ENCODE assay signal across 30 mouse cellular contexts in genomic region chr7:126417606-126418005, GRCm38 (mm10). TPM values are rescaled to one million over a fixed set of nuclear protein-coding genes. Genes with fewer than 3 reads are reported as not detected.
DNase-seq lines count a peak whose midpoint lies in the region; ATAC-seq lines count a peak whose summit lies in the region.
"Had no signal": no experiment of that assay in that cellular context is flagged by ENCODE, and none has a peak within 500 bp of the region (broad histone marks: within the 10 kb centered on the region; RNA-seq: fewer than 3 reads in every experiment).

No protein-coding gene starts in this region.

- H3K27me3 ChIP-seq in hindbrain, embryonic 10.5 days (ENCODE audit: insufficient read depth, poor library complexity, severe bottlenecking) = peaks cover 7% of the 10 kb centered on the region; the same call in 1 of the 2 replicates
- no peaks in the 10 kb centered on the region for H3K27me3 ChIP-seq in hindbrain, embryonic 11.5 days (ENCODE audit: control insufficient read depth, insufficient read depth, low read length)
- H3K27me3 ChIP-seq in embryonic facial prominence, embryonic 10.5 days (replicated peaks; ENCODE audit: low read depth, poor library complexity, severe bottlenecking) = no peaks in the 10 kb centered on the region
- H3K27me3 ChIP-seq: embryonic facial prominence, embryonic 15.5 days; lung, embryonic 15.5 days; midbrain, embryonic 13.5 days; neural tube, embryonic 15.5 days had no signal

- no peak overlapping the region for H3K9ac ChIP-seq in hindbrain, embryonic 11.5 days (ENCODE audit: low read depth, low read length)
- H3K9ac ChIP-seq: embryonic facial prominence, embryonic 15.5 days; hindbrain, embryonic 14.5 days; liver, embryonic 15.5 days; lung, embryonic 15.5 days; midbrain, embryonic 13.5 days; neural tube, embryonic 15.5 days had no signal

- peak; percentile 25 for DNase-seq in adrenal gland, postnatal 10 days
- DNase-seq in adrenal gland, adult 18-20 months (ENCODE audit: low spot score in 2 of 2) = no peak
- DNase-seq in hindbrain, embryonic 10.5 days (ENCODE audit: low spot score) = no peak
- no peak for DNase-seq in hindbrain, embryonic 11.5 days (ENCODE audit: low spot score)
- DNase-seq in A20 (ENCODE audit: low read depth, low spot score) = peak; percentile 57
- no peak for DNase-seq in embryonic facial prominence, embryonic 10.5 days (ENCODE audit: low spot score)
- DNase-seq in layer of hippocampus, postnatal 10 days (ENCODE audit: low spot score in 2 of 2) = no peak
- DNase-seq: adrenal gland, adult 2 months; cerebellum, adult 11-12 months; cerebellum, adult 9-11 months; gastrocnemius, postnatal 10 days; heart, postnatal 36 days; kidney, postnatal 14 days; layer of hippocampus, adult 9-11 months; right cerebral cortex, postnatal 14 days; thymus, postnatal 14 days had no signal

- H3K4me2 ChIP-seq in hindbrain, embryonic 11.5 days (replicated peaks; ENCODE audit: low read depth, low read length) = no peak overlapping the region
- H3K4me2 ChIP-seq: embryonic facial prominence, embryonic 15.5 days; hindbrain, embryonic 14.5 days; liver, embryonic 15.5 days; lung, embryonic 15.5 days; midbrain, embryonic 13.5 days; neural tube, embryonic 15.5 days had no signal

- 0 out of 2 replicates have a peak overlapping the region, but pooled peaks have one; percentile 43 for H3K27ac ChIP-seq in hindbrain, embryonic 10.5 days
- H3K27ac ChIP-seq in hindbrain, embryonic 11.5 days (ENCODE audit: low read depth, low read length) = no peak overlapping the region
- peak overlapping the region; percentile 55; the same call in 1 of the 2 replicates for H3K27ac ChIP-seq in embryonic facial prominence, embryonic 10.5 days (replicated peaks)
- H3K27ac ChIP-seq: embryonic facial prominence, embryonic 15.5 days; heart, embryonic 10.5 days; hindbrain, embryonic 14.5 days; liver, embryonic 15.5 days; lung, embryonic 15.5 days; midbrain, embryonic 13.5 days; neural tube, embryonic 15.5 days had no signal

- no peaks in the 10 kb centered on the region for H3K36me3 ChIP-seq in hindbrain, embryonic 10.5 days
- no peaks in the 10 kb centered on the region for H3K36me3 ChIP-seq in hindbrain, embryonic 11.5 days (ENCODE audit: control insufficient read depth, insufficient read depth, low read length)
- H3K36me3 ChIP-seq in embryonic facial prominence, embryonic 10.5 days (replicated peaks) = no peaks in the 10 kb centered on the region
- H3K36me3 ChIP-seq: embryonic facial prominence, embryonic 15.5 days; heart, embryonic 10.5 days; liver, embryonic 15.5 days; lung, embryonic 15.5 days; midbrain, embryonic 13.5 days; neural tube, embryonic 15.5 days had no signal

- no peak for ATAC-seq in hindbrain, embryonic 11.5 days (ENCODE audit: low FRiP score)
- ATAC-seq: forebrain, embryonic 14.5 days; intestine, postnatal 0 days; midbrain, embryonic 13.5 days had no signal

- H3K4me1 ChIP-seq in hindbrain, embryonic 10.5 days (replicated peaks) = peaks cover 17% of the 10 kb centered on the region
- H3K4me1 ChIP-seq in hindbrain, embryonic 11.5 days (replicated peaks; ENCODE audit: control insufficient read depth, insufficient read depth, low read length) = no peaks in the 10 kb centered on the region
- H3K4me1 ChIP-seq in embryonic facial prominence, embryonic 10.5 days = peaks cover 22% of the 10 kb centered on the region
- H3K4me1 ChIP-seq: embryonic facial prominence, embryonic 15.5 days; heart, embryonic 10.5 days; liver, embryonic 15.5 days; lung, embryonic 15.5 days; midbrain, embryonic 13.5 days; neural tube, embryonic 15.5 days had no signal

- no peak overlapping the region for H3K4me3 ChIP-seq in hindbrain, embryonic 10.5 days
- H3K4me3 ChIP-seq in hindbrain, embryonic 11.5 days (ENCODE audit: low read depth, low read length) = no peak overlapping the region
- no peak overlapping the region for H3K4me3 ChIP-seq in embryonic facial prominence, embryonic 10.5 days
- H3K4me3 ChIP-seq: embryonic facial prominence, embryonic 15.5 days; heart, embryonic 10.5 days; liver, embryonic 15.5 days; lung, embryonic 15.5 days; midbrain, embryonic 13.5 days; neural tube, embryonic 15.5 days had no signal

- H3K9me3 ChIP-seq in hindbrain, embryonic 10.5 days = no peaks in the 10 kb centered on the region
- no peaks in the 10 kb centered on the region for H3K9me3 ChIP-seq in hindbrain, embryonic 11.5 days (ENCODE audit: control insufficient read depth, low read length)
- H3K9me3 ChIP-seq in embryonic facial prominence, embryonic 10.5 days = no peaks in the 10 kb centered on the region
- H3K9me3 ChIP-seq: embryonic facial prominence, embryonic 15.5 days; heart, embryonic 10.5 days; liver, embryonic 15.5 days; lung, embryonic 15.5 days; midbrain, embryonic 13.5 days; neural tube, embryonic 15.5 days had no signal

- WGBS in hindbrain, embryonic 10.5 days = 85% methylated on average over 4 of the region's 4 CpGs
- WGBS in hindbrain, embryonic 11.5 days = 81% methylated on average over 4 of the region's 4 CpGs
- WGBS in embryonic facial prominence, embryonic 10.5 days = 81% methylated on average over 4 of the region's 4 CpGs

RNA-seq across cellular contexts. Expression of gene Cd19, which starts 2.9 kb away (rescaled TPM):
- 1 to 10 TPM; 4.0 to 4.9 TPM for total RNA-seq in adrenal gland, postnatal 10 days (2021)
- total RNA-seq in adrenal gland, adult 18-20 months (2021) = under 1 TPM; 0.19 to 0.50 TPM
- polyA plus RNA-seq in hindbrain, embryonic 10.5 days (2016; fragmentation: Nextera tagmentation; extraction: Ambion mirVana) = not detected in 2 replicates
- not detected in 2 replicates for polyA plus RNA-seq in hindbrain, embryonic 11.5 days (2014; fragmentation: Nextera tagmentation; extraction: Ambion mirVana)
- polyA plus RNA-seq in embryonic facial prominence, embryonic 10.5 days (2016; fragmentation: Nextera tagmentation; extraction: Ambion mirVana) = not detected in 2 replicates
- under 1 TPM in 1 of 2 experiments, not detected in 1; 0.25 TPM for total RNA-seq in layer of hippocampus, postnatal 10 days (2021)
- total RNA-seq: granulocyte monocyte progenitor cell, adult 5-6 weeks; left cerebral cortex, adult 18-20 months; left cerebral cortex, postnatal 14 days had no signal
- polyA plus RNA-seq: forebrain, embryonic 14.5 days; heart, embryonic 10.5 days; hindbrain, embryonic 14.5 days; kidney, embryonic 14.5 days; limb, embryonic 11.5 days; lung, embryonic 15.5 days; midbrain, embryonic 13.5 days had no signal

RNA-seq across cellular contexts. Expression of gene Rabep2, which starts 11.0 kb away (rescaled TPM):
- total RNA-seq in adrenal gland, postnatal 10 days (2021) = 10 to 100 TPM; 26.5 to 42.3 TPM
- total RNA-seq in adrenal gland, adult 18-20 months (2021) = 10 to 100 TPM; 42.2 to 43.2 TPM
- polyA plus RNA-seq in hindbrain, embryonic 10.5 days (2016; fragmentation: Nextera tagmentation; extraction: Ambion mirVana) = 28.7 and 28.8 TPM in 2 replicates
- polyA plus RNA-seq in hindbrain, embryonic 11.5 days (2014; fragmentation: Nextera tagmentation; extraction: Ambion mirVana) = 19.5 and 20.2 TPM in 2 replicates
- 33.7 and 34.6 TPM in 2 replicates for polyA plus RNA-seq in embryonic facial prominence, embryonic 10.5 days (2016; fragmentation: Nextera tagmentation; extraction: Ambion mirVana)
- total RNA-seq in layer of hippocampus, postnatal 10 days (2021) = 10 to 100 TPM; 10.8 to 13.1 TPM

RNA-seq across cellular contexts. Expression of gene Nfatc2ip, which starts 21.1 kb away (rescaled TPM):
- 1 to 10 TPM; 6.9 to 7.3 TPM for total RNA-seq in adrenal gland, postnatal 10 days (2021)
- total RNA-seq in adrenal gland, adult 18-20 months (2021) = 1 to 10 TPM; 5.1 to 6.0 TPM
- polyA plus RNA-seq in hindbrain, embryonic 10.5 days (2016; fragmentation: Nextera tagmentation; extraction: Ambion mirVana) = 3.1 and 3.7 TPM in 2 replicates
- polyA plus RNA-seq in hindbrain, embryonic 11.5 days (2014; fragmentation: Nextera tagmentation; extraction: Ambion mirVana) = 4.8 and 5.2 TPM in 2 replicates
- 2.5 and 2.9 TPM in 2 replicates for polyA plus RNA-seq in embryonic facial prominence, embryonic 10.5 days (2016; fragmentation: Nextera tagmentation; extraction: Ambion mirVana)
- total RNA-seq in layer of hippocampus, postnatal 10 days (2021) = 10 to 100 TPM in 1 of 2 experiments, 1 to 10 TPM in 1; 9.3 to 10.8 TPM

RNA-seq across cellular contexts. Expression of gene Spns1, which starts 40.4 kb away (rescaled TPM):
- total RNA-seq in adrenal gland, postnatal 10 days (2021) = 10 to 100 TPM; 36.6 to 43.9 TPM
- 10 to 100 TPM; 38.2 to 44.1 TPM for total RNA-seq in adrenal gland, adult 18-20 months (2021)
- polyA plus RNA-seq in hindbrain, embryonic 10.5 days (2016; fragmentation: Nextera tagmentation; extraction: Ambion mirVana) = 66.8 and 68.6 TPM in 2 replicates
- 36.0 and 39.3 TPM in 2 replicates for polyA plus RNA-seq in hindbrain, embryonic 11.5 days (2014; fragmentation: Nextera tagmentation; extraction: Ambion mirVana)
- 63.6 and 66.9 TPM in 2 replicates for polyA plus RNA-seq in embryonic facial prominence, embryonic 10.5 days (2016; fragmentation: Nextera tagmentation; extraction: Ambion mirVana)
- 10 to 100 TPM; 78.8 to 91.0 TPM for total RNA-seq in layer of hippocampus, postnatal 10 days (2021)

RNA-seq across cellular contexts. Expression of gene Atp2a1, which starts 45.3 kb away (rescaled TPM):
- 100 to 1,000 TPM; 189 to 579 TPM for total RNA-seq in adrenal gland, postnatal 10 days (2021)
- total RNA-seq in adrenal gland, adult 18-20 months (2021) = 10 to 100 TPM in 1 of 2 experiments, not detected in 1; 10.0 TPM
- 1.1 and 3.0 TPM in 2 replicates for polyA plus RNA-seq in hindbrain, embryonic 10.5 days (2016; fragmentation: Nextera tagmentation; extraction: Ambion mirVana)
- polyA plus RNA-seq in hindbrain, embryonic 11.5 days (2014; fragmentation: Nextera tagmentation; extraction: Ambion mirVana) = 2.7 and 3.0 TPM in 2 replicates
- polyA plus RNA-seq in embryonic facial prominence, embryonic 10.5 days (2016; fragmentation: Nextera tagmentation; extraction: Ambion mirVana) = 1.8 and 2.5 TPM in 2 replicates
- under 1 TPM; 0.09 to 0.58 TPM for total RNA-seq in layer of hippocampus, postnatal 10 days (2021)
- total RNA-seq: adrenal gland, adult 2 months; granulocyte monocyte progenitor cell, adult 5-6 weeks had no signal
- polyA plus RNA-seq: adrenal gland, adult 2 months had no signal

Comparison
In these comparisons a context has a peak if more than half of its experiments do, and no peak if none do; other contexts are left out.
1. DNase-seq: peak in adrenal gland, postnatal 10 days (single experiment) and A20 (single experiment); none in adrenal gland, adult 18-20 months (0 of 2), hindbrain, embryonic 10.5 days (single experiment), hindbrain, embryonic 11.5 days (single experiment), embryonic facial prominence, embryonic 10.5 days (single experiment) and layer of hippocampus, postnatal 10 days (0 of 2).